Mouse (Mus musculus) testis, adult 2 months (tissue): ENCODE measurements around the gene Tent4b.

Experiments used
- CTCF ChIP-seq: fragments of 200-500 bp; IDR thresholded peaks from 2 replicates; pipeline ENCODE4 v1.5.1; 2012; ENCODE audit warnings: low read depth, mild to moderate bottlenecking, inconsistent platforms, low read length, moderate library complexity; ENCODE audit not compliant: control insufficient read depth, insufficient read depth, insufficient replicate concordance
- POLR2A ChIP-seq: fragments of 200-500 bp; IDR thresholded peaks from 2 replicates; pipeline ENCODE4 v1.6.1; 2012; ENCODE audit warnings: low read depth, mild to moderate bottlenecking, inconsistent platforms, low read length, moderate library complexity; ENCODE audit not compliant: control insufficient read depth

- TF ChIP-seq CTCF (no peak), POLR2A (no peak)
Observed at GRCm38 (mm10) chr8:88150910-88151371, 48.1 kb upstream of the Tent4b start.
